Comparison of ENCODE assay signal across 29 mouse cellular contexts in the genomic region with DNA sequence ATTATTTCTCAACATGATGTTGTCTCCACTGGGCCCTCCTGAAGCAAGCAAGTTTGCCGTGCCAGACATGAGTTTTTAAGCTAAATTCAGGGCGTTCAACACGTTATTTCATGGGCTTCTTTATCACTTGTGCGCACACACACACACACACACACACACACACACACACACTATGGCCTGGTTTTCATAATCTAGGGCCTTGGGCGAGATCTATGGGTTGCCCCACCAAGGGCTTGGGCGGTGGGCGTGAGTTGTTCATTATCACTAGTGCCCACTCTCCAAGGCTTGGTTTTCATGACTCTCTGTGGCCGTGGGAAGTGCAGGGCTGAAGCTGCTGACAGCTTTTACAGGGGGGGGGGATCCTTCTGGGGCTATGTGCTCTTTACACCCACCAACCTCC.
DNase-seq lines count a peak whose midpoint lies in the region; ATAC-seq and TF ChIP-seq lines count a peak whose summit lies in the region.
"Had no signal": no experiment of that assay in that cellular context is flagged by ENCODE, and none has a peak within 500 bp of the region (broad histone marks: within the 10 kb centered on the region; RNA-seq: fewer than 3 reads in every experiment).

No protein-coding gene starts in this region.

- H3K9me3 ChIP-seq in forebrain, embryonic 12.5 days: no peaks in the 10 kb centered on the region
- no peaks in the 10 kb centered on the region for H3K9me3 ChIP-seq in forebrain, postnatal 0 days (ENCODE audit: low read length)
- no peaks in the 10 kb centered on the region for H3K9me3 ChIP-seq in liver, postnatal 0 days (ENCODE audit: low read length)
- H3K9me3 ChIP-seq in liver, embryonic 13.5 days (replicated peaks): no peaks in the 10 kb centered on the region
- no peaks in the 10 kb centered on the region for H3K9me3 ChIP-seq in liver, embryonic 16.5 days (replicated peaks; ENCODE audit: control insufficient read depth, low read length)
- H3K9me3 ChIP-seq: embryonic facial prominence, embryonic 12.5 days; embryonic facial prominence, embryonic 15.5 days; G1E; heart, embryonic 15.5 days had no signal

- DNase-seq in forebrain, postnatal 0 days: no peak
- DNase-seq in liver: peak; percentile 19
- no peak for DNase-seq in liver, postnatal 0 days
- DNase-seq in liver, embryonic 13.5 days: no peak
- no peak for DNase-seq in lung, postnatal 36 days
- DNase-seq in adrenal gland, postnatal 4 days (ENCODE audit: low spot score in 2 of 2): no peak
- DNase-seq: adrenal gland, adult 2 months; adrenal gland, postnatal 14 days; B cell, adult 2 months; cerebellum, adult 11-12 months; cerebellum, adult 9-10 months; cerebellum, postnatal 25 days; gastrocnemius, adult 2 months; gastrocnemius, postnatal 14 days; heart, adult 11 months; heart, postnatal 14 days; heart, postnatal 4 days had no signal

- no peak for ATAC-seq in forebrain, embryonic 12.5 days (ENCODE audit: low FRiP score)
- ATAC-seq in forebrain, postnatal 0 days: no peak
- no peak for ATAC-seq in liver, postnatal 0 days
- peak; percentile 50; the same call in 1 of the 2 replicates for ATAC-seq in liver, embryonic 13.5 days (ENCODE audit: low read depth)
- ATAC-seq in liver, embryonic 16.5 days (ENCODE audit: low read depth): peak; percentile 40
- ATAC-seq: forebrain, embryonic 16.5 days; hindbrain, postnatal 0 days; inflammation-experienced regulatory T-cells, adult 6 months; intestine, embryonic 16.5 days had no signal

- TF ChIP-seq EP300 in liver, postnatal 0 days (IDR thresholded peaks at IDR 0.05; ENCODE audit: low read depth): no peak

- H3K4me3 ChIP-seq in forebrain, embryonic 12.5 days (replicated peaks): no peak overlapping the region
- no peak overlapping the region for H3K4me3 ChIP-seq in forebrain, postnatal 0 days (ENCODE audit: low read depth, low read length)
- no peak overlapping the region for H3K4me3 ChIP-seq in liver, postnatal 0 days (ENCODE audit: low read depth, low read length)
- H3K4me3 ChIP-seq in liver, embryonic 13.5 days (replicated peaks): no peak overlapping the region
- H3K4me3 ChIP-seq in liver, embryonic 16.5 days (ENCODE audit: low read depth, low read length): no peak overlapping the region
- H3K4me3 ChIP-seq: embryonic facial prominence, embryonic 12.5 days; embryonic facial prominence, embryonic 15.5 days; gastrocnemius, adult 2 months; heart, embryonic 15.5 days had no signal

- 0 out of 2 replicates have a peak overlapping the region, but pooled peaks have one; percentile 56 for H3K27ac ChIP-seq in forebrain, embryonic 12.5 days
- H3K27ac ChIP-seq in forebrain, postnatal 0 days (ENCODE audit: low read depth, low read length): no peak overlapping the region
- no peak overlapping the region for H3K27ac ChIP-seq in liver, postnatal 0 days (ENCODE audit: low read depth)
- 0 out of 2 replicates have a peak overlapping the region, but pooled peaks have one; percentile 13 for H3K27ac ChIP-seq in liver, embryonic 13.5 days
- H3K27ac ChIP-seq in liver, embryonic 16.5 days (ENCODE audit: low read length): no peak overlapping the region
- H3K27ac ChIP-seq: embryonic facial prominence, embryonic 12.5 days; embryonic facial prominence, embryonic 15.5 days; gastrocnemius, adult 2 months; heart, embryonic 15.5 days; hindbrain, postnatal 0 days had no signal

- H3K36me3 ChIP-seq in forebrain, embryonic 12.5 days (replicated peaks): no peaks in the 10 kb centered on the region
- no peaks in the 10 kb centered on the region for H3K36me3 ChIP-seq in forebrain, postnatal 0 days (ENCODE audit: insufficient read depth)
- H3K36me3 ChIP-seq in liver, postnatal 0 days (replicated peaks; ENCODE audit: insufficient read depth, low read length): no peaks in the 10 kb centered on the region
- no peaks in the 10 kb centered on the region for H3K36me3 ChIP-seq in liver, embryonic 13.5 days
- no peaks in the 10 kb centered on the region for H3K36me3 ChIP-seq in liver, embryonic 16.5 days (ENCODE audit: control insufficient read depth, insufficient read depth)
- H3K36me3 ChIP-seq: embryonic facial prominence, embryonic 12.5 days; embryonic facial prominence, embryonic 15.5 days; G1E; heart, embryonic 15.5 days had no signal

- 0 out of 2 replicates have a peak, but pooled peaks cover 6% of the 10 kb centered on the region for H3K27me3 ChIP-seq in forebrain, embryonic 12.5 days
- H3K27me3 ChIP-seq in forebrain, postnatal 0 days (ENCODE audit: insufficient read depth, low read length): no peaks in the 10 kb centered on the region
- no peaks in the 10 kb centered on the region for H3K27me3 ChIP-seq in liver, postnatal 0 days (ENCODE audit: insufficient read depth, low read length)
- no peaks in the 10 kb centered on the region for H3K27me3 ChIP-seq in liver, embryonic 13.5 days
- no peaks in the 10 kb centered on the region for H3K27me3 ChIP-seq in liver, embryonic 16.5 days (ENCODE audit: control insufficient read depth, insufficient read depth, low read depth, low read length)
- H3K27me3 ChIP-seq: CH12.LX; embryonic facial prominence, embryonic 12.5 days; embryonic facial prominence, embryonic 15.5 days; heart, embryonic 15.5 days had no signal

- TF ChIP-seq CTCF in forebrain, postnatal 0 days (IDR thresholded peaks at IDR 0.05; ENCODE audit: low read depth): no peak
- TF ChIP-seq CTCF in liver, postnatal 0 days (IDR thresholded peaks at IDR 0.05; ENCODE audit: low read depth): no peak

- H3K4me2 ChIP-seq in forebrain, embryonic 12.5 days: no peak overlapping the region
- H3K4me2 ChIP-seq in forebrain, postnatal 0 days (ENCODE audit: low read depth): no peak overlapping the region
- no peak overlapping the region for H3K4me2 ChIP-seq in liver, postnatal 0 days (ENCODE audit: low read depth, low read length)
- H3K4me2 ChIP-seq in liver, embryonic 13.5 days: no peak overlapping the region
- H3K4me2 ChIP-seq in liver, embryonic 16.5 days (ENCODE audit: low read depth, low read length): no peak overlapping the region
- H3K4me2 ChIP-seq: embryonic facial prominence, embryonic 12.5 days; embryonic facial prominence, embryonic 15.5 days; hindbrain, embryonic 14.5 days had no signal

- H3K4me1 ChIP-seq in forebrain, embryonic 12.5 days: peaks cover 28% of the 10 kb centered on the region
- no peaks in the 10 kb centered on the region for H3K4me1 ChIP-seq in forebrain, postnatal 0 days (ENCODE audit: insufficient read depth)
- no peaks in the 10 kb centered on the region for H3K4me1 ChIP-seq in liver, postnatal 0 days (ENCODE audit: insufficient read depth)
- H3K4me1 ChIP-seq in liver, embryonic 13.5 days (replicated peaks): peaks cover 39% of the 10 kb centered on the region
- H3K4me1 ChIP-seq in liver, embryonic 16.5 days (ENCODE audit: control insufficient read depth, low read depth, low read length): peaks cover 6% of the 10 kb centered on the region
- H3K4me1 ChIP-seq: embryonic facial prominence, embryonic 12.5 days; embryonic facial prominence, embryonic 15.5 days had no signal

- H3K9ac ChIP-seq in forebrain, embryonic 12.5 days: no peak overlapping the region
- H3K9ac ChIP-seq in forebrain, postnatal 0 days: no peak overlapping the region
- no peak overlapping the region for H3K9ac ChIP-seq in liver, postnatal 0 days (replicated peaks)
- no peak overlapping the region for H3K9ac ChIP-seq in liver, embryonic 13.5 days
- no peak overlapping the region for H3K9ac ChIP-seq in liver, embryonic 16.5 days (ENCODE audit: low read depth, low read length)
- H3K9ac ChIP-seq: embryonic facial prominence, embryonic 12.5 days; embryonic facial prominence, embryonic 15.5 days; heart, embryonic 15.5 days; hindbrain, embryonic 14.5 days had no signal

- WGBS in forebrain, embryonic 12.5 days: 90% methylated on average over 8 of the region's 8 CpGs
- 89% methylated on average over 8 of the region's 8 CpGs for WGBS in forebrain, postnatal 0 days
- WGBS in liver, postnatal 0 days (ENCODE audit: insufficient replicate concordance): 72% methylated on average over 8 of the region's 8 CpGs
- 37% methylated on average over 8 of the region's 8 CpGs for WGBS in liver, embryonic 13.5 days (ENCODE audit: insufficient replicate concordance)
- WGBS in liver, embryonic 16.5 days (ENCODE audit: insufficient replicate concordance): 43% methylated on average over 8 of the region's 8 CpGs

Comparison
In these comparisons a context has a peak if more than half of its experiments do, and no peak if none do; other contexts are left out.
1. ATAC-seq: peak in liver, embryonic 13.5 days (single experiment) and liver, embryonic 16.5 days (single experiment); none in forebrain, embryonic 12.5 days (single experiment), forebrain, postnatal 0 days (single experiment) and liver, postnatal 0 days (single experiment).
2. H3K27ac ChIP-seq: peak in forebrain, embryonic 12.5 days (single experiment) and liver, embryonic 13.5 days (single experiment); none in forebrain, postnatal 0 days (single experiment), liver, postnatal 0 days (single experiment) and liver, embryonic 16.5 days (single experiment).